In the genomic region with DNA sequence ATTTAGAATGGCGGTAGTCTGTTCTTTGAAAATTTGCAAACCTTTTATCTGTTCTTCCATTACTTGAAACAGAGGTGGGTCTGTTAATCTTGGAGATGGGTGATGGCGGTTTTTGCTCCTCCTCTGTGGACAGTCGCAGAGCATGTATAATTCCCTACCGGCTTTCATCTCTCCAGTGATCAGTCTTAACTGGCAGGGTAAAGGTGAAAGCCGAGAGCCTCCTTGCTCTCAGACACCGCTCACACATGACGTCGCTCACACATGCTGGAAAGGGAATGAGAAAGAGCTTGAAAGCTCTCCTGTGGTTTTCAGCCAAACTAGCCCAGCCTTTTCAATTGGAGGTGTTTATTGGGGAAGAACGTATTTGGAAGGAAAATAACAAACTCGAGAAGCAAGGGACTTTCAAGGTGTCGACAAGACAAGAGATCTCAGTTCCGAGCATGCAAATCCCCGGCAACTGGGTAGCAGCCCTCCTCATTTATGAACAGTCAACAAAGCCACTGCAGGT, we compare ENCODE assay signal across 29 mouse cellular contexts.
DNase-seq lines count a peak whose midpoint lies in the region; ATAC-seq and TF ChIP-seq lines count a peak whose summit lies in the region.
"Had no signal": no experiment of that assay in that cellular context is flagged by ENCODE, and none has a peak within 500 bp of the region (broad histone marks: within the 10 kb centered on the region; RNA-seq: fewer than 3 reads in every experiment).

No protein-coding gene starts in this region.

- H3K9ac ChIP-seq in forebrain, postnatal 0 days, result no peak overlapping the region
- H3K9ac ChIP-seq in midbrain, embryonic 16.5 days (ENCODE audit: low read depth, low read length), result no peak overlapping the region
- H3K9ac ChIP-seq in forebrain, embryonic 13.5 days, result no peak overlapping the region
- H3K9ac ChIP-seq in midbrain, embryonic 12.5 days (replicated peaks), result no peak overlapping the region
- H3K9ac ChIP-seq: liver, embryonic 14.5 days; lung, embryonic 14.5 days; stomach, embryonic 15.5 days had no signal

- peaks cover 23% of the 10 kb centered on the region for H3K4me1 ChIP-seq in forebrain, embryonic 10.5 days
- H3K4me1 ChIP-seq in forebrain, postnatal 0 days (ENCODE audit: insufficient read depth), result no peaks in the 10 kb centered on the region
- H3K4me1 ChIP-seq in midbrain, embryonic 10.5 days, result peaks cover 15% of the 10 kb centered on the region
- peaks cover 2% of the 10 kb centered on the region; the same call in 1 of the 2 replicates for H3K4me1 ChIP-seq in midbrain, embryonic 16.5 days (ENCODE audit: control insufficient read depth, insufficient read depth, low read length)
- H3K4me1 ChIP-seq in forebrain, embryonic 13.5 days, result peaks cover 14% of the 10 kb centered on the region
- peaks cover 4% of the 10 kb centered on the region; the same call in 1 of the 2 replicates for H3K4me1 ChIP-seq in midbrain, embryonic 12.5 days
- H3K4me1 ChIP-seq: stomach, embryonic 15.5 days had no signal

- no peak for TF ChIP-seq CTCF in forebrain, postnatal 0 days (IDR thresholded peaks at IDR 0.05; ENCODE audit: low read depth)

- no peak overlapping the region for H3K4me3 ChIP-seq in forebrain, embryonic 10.5 days
- H3K4me3 ChIP-seq in forebrain, postnatal 0 days (ENCODE audit: low read depth, low read length), result no peak overlapping the region
- H3K4me3 ChIP-seq in midbrain, embryonic 10.5 days, result no peak overlapping the region
- H3K4me3 ChIP-seq in midbrain, embryonic 16.5 days (ENCODE audit: low read depth, low read length), result no peak overlapping the region
- H3K4me3 ChIP-seq in forebrain, embryonic 13.5 days, result no peak overlapping the region
- no peak overlapping the region for H3K4me3 ChIP-seq in midbrain, embryonic 12.5 days
- H3K4me3 ChIP-seq: stomach, embryonic 15.5 days had no signal

- H3K4me2 ChIP-seq in forebrain, postnatal 0 days (ENCODE audit: low read depth), result no peak overlapping the region
- no peak overlapping the region for H3K4me2 ChIP-seq in midbrain, embryonic 16.5 days (ENCODE audit: low read length)
- no peak overlapping the region for H3K4me2 ChIP-seq in forebrain, embryonic 13.5 days
- no peak overlapping the region for H3K4me2 ChIP-seq in midbrain, embryonic 12.5 days (replicated peaks)
- H3K4me2 ChIP-seq: heart, embryonic 11.5 days; lung, embryonic 14.5 days; stomach, embryonic 15.5 days had no signal

- ATAC-seq in forebrain, postnatal 0 days, result no peak
- no peak; the same call in 1 of the 2 replicates for ATAC-seq in midbrain, embryonic 16.5 days
- ATAC-seq in forebrain, embryonic 13.5 days, result peak; percentile 68
- peak; percentile 39; the same call in 1 of the 2 replicates for ATAC-seq in midbrain, embryonic 12.5 days (ENCODE audit: low FRiP score, low read depth)
- ATAC-seq: activated CD4-positive, CD25-positive, alpha-beta regulatory T cell, adult 4 months; intestine, embryonic 16.5 days had no signal

- H3K9me3 ChIP-seq in forebrain, embryonic 10.5 days, result no peaks in the 10 kb centered on the region
- H3K9me3 ChIP-seq in forebrain, postnatal 0 days (ENCODE audit: low read length), result no peaks in the 10 kb centered on the region
- no peaks in the 10 kb centered on the region for H3K9me3 ChIP-seq in midbrain, embryonic 10.5 days (replicated peaks)
- H3K9me3 ChIP-seq in midbrain, embryonic 16.5 days (replicated peaks; ENCODE audit: control insufficient read depth, low read length, poor library complexity, severe bottlenecking), result no peaks in the 10 kb centered on the region
- H3K9me3 ChIP-seq in forebrain, embryonic 13.5 days (replicated peaks), result no peaks in the 10 kb centered on the region
- no peaks in the 10 kb centered on the region for H3K9me3 ChIP-seq in midbrain, embryonic 12.5 days
- H3K9me3 ChIP-seq: stomach, embryonic 15.5 days had no signal

- 85% methylated on average over 13 of the region's 13 CpGs for WGBS in forebrain, embryonic 10.5 days
- WGBS in forebrain, postnatal 0 days, result 45% methylated on average over 13 of the region's 13 CpGs
- 85% methylated on average over 13 of the region's 13 CpGs for WGBS in midbrain, embryonic 10.5 days
- WGBS in midbrain, embryonic 16.5 days, result 42% methylated on average over 13 of the region's 13 CpGs
- WGBS in forebrain, embryonic 13.5 days, result 51% methylated on average over 13 of the region's 13 CpGs
- 68% methylated on average over 13 of the region's 13 CpGs for WGBS in midbrain, embryonic 12.5 days

- intact Hi-C loops in left cerebral cortex, postnatal 36 days (cut with DNase I), result no loop called here

- H3K27ac ChIP-seq in forebrain, embryonic 10.5 days, result peak overlapping the region; percentile 20; the same call in 1 of the 2 replicates
- H3K27ac ChIP-seq in forebrain, postnatal 0 days (ENCODE audit: low read depth, low read length), result no peak overlapping the region
- peak overlapping the region; percentile 43; the same call in 1 of the 2 replicates for H3K27ac ChIP-seq in midbrain, embryonic 10.5 days (replicated peaks)
- H3K27ac ChIP-seq in midbrain, embryonic 16.5 days (ENCODE audit: low read length), result no peak overlapping the region
- H3K27ac ChIP-seq in forebrain, embryonic 13.5 days, result 0 out of 2 replicates have a peak overlapping the region, but pooled peaks have one; percentile 36
- H3K27ac ChIP-seq in midbrain, embryonic 12.5 days (replicated peaks), result peak overlapping the region; percentile 64
- H3K27ac ChIP-seq: kidney, postnatal 0 days; liver, embryonic 14.5 days; stomach, embryonic 15.5 days had no signal

- H3K27me3 ChIP-seq in forebrain, embryonic 10.5 days (ENCODE audit: poor library complexity, severe bottlenecking), result no peaks in the 10 kb centered on the region
- no peaks in the 10 kb centered on the region for H3K27me3 ChIP-seq in forebrain, postnatal 0 days (ENCODE audit: insufficient read depth, low read length)
- H3K27me3 ChIP-seq in midbrain, embryonic 10.5 days (ENCODE audit: low read depth, poor library complexity, severe bottlenecking), result no peaks in the 10 kb centered on the region
- H3K27me3 ChIP-seq in midbrain, embryonic 16.5 days (ENCODE audit: control insufficient read depth, insufficient read depth, low read depth, low read length), result no peaks in the 10 kb centered on the region
- H3K27me3 ChIP-seq in forebrain, embryonic 13.5 days, result no peaks in the 10 kb centered on the region
- H3K27me3 ChIP-seq in midbrain, embryonic 12.5 days, result no peaks in the 10 kb centered on the region
- H3K27me3 ChIP-seq: CH12.LX; stomach, embryonic 15.5 days had no signal

- DNase-seq in forebrain, embryonic 10.5 days (ENCODE audit: extremely low spot score, low spot score), result no peak
- no peak for DNase-seq in forebrain, postnatal 0 days
- DNase-seq in midbrain, embryonic 10.5 days (ENCODE audit: low spot score), result no peak
- no peak for DNase-seq in embryo, embryonic 10 days (ENCODE audit: low spot score)
- DNase-seq in left cerebral cortex, postnatal 36 days (ENCODE audit: low spot score in 2 of 2), result no peak
- DNase-seq: adrenal gland, adult 2 months; adrenal gland, postnatal 36 days; cerebellum, adult 18-20 months; cerebellum, postnatal 14 days; gastrocnemius, postnatal 14 days; heart, postnatal 36 days; kidney, adult 8-10 months; kidney, postnatal 4 days; layer of hippocampus, postnatal 36 days; liver; lung, embryonic 14.5 days; lung, postnatal 14 days; right cerebral cortex, postnatal 25 days; thymus, postnatal 14 days had no signal

- no peaks in the 10 kb centered on the region for H3K36me3 ChIP-seq in forebrain, embryonic 10.5 days (replicated peaks)
- H3K36me3 ChIP-seq in forebrain, postnatal 0 days (ENCODE audit: insufficient read depth), result no peaks in the 10 kb centered on the region
- no peaks in the 10 kb centered on the region for H3K36me3 ChIP-seq in midbrain, embryonic 10.5 days
- H3K36me3 ChIP-seq in midbrain, embryonic 16.5 days (ENCODE audit: control insufficient read depth, insufficient read depth, low read length), result no peaks in the 10 kb centered on the region
- no peaks in the 10 kb centered on the region for H3K36me3 ChIP-seq in forebrain, embryonic 13.5 days (ENCODE audit: poor library complexity, severe bottlenecking)
- H3K36me3 ChIP-seq in midbrain, embryonic 12.5 days, result no peaks in the 10 kb centered on the region
- H3K36me3 ChIP-seq: stomach, embryonic 15.5 days had no signal

Comparison
In these comparisons a context has a peak if more than half of its experiments do, and no peak if none do; other contexts are left out.
1. H3K27ac ChIP-seq: peak in forebrain, embryonic 10.5 days (single experiment), midbrain, embryonic 10.5 days (single experiment), forebrain, embryonic 13.5 days (single experiment) and midbrain, embryonic 12.5 days (single experiment); none in forebrain, postnatal 0 days (single experiment) and midbrain, embryonic 16.5 days (single experiment).
2. ATAC-seq: peak in forebrain, embryonic 13.5 days (single experiment) and midbrain, embryonic 12.5 days (single experiment); none in forebrain, postnatal 0 days (single experiment) and midbrain, embryonic 16.5 days (single experiment).